Mouse (Mus musculus) retina, embryonic 14.5 days (tissue): ENCODE measurements around the gene Samd4b.
A peak's percentile ranks its signal among the peaks of the same experiment; 100 is the strongest.
"Not testable (repeated sequence)": the region's sequence is repeated elsewhere in the genome, so short reads cannot be mapped to it uniquely, and the experiment has no call there.

Experiments
- DNase-seq: peaks from one replicate; pipeline ENCODE4 v3.0.0-alpha.2; 2015; ENCODE audit warnings: low spot score

Samd4b gene

DNA sequence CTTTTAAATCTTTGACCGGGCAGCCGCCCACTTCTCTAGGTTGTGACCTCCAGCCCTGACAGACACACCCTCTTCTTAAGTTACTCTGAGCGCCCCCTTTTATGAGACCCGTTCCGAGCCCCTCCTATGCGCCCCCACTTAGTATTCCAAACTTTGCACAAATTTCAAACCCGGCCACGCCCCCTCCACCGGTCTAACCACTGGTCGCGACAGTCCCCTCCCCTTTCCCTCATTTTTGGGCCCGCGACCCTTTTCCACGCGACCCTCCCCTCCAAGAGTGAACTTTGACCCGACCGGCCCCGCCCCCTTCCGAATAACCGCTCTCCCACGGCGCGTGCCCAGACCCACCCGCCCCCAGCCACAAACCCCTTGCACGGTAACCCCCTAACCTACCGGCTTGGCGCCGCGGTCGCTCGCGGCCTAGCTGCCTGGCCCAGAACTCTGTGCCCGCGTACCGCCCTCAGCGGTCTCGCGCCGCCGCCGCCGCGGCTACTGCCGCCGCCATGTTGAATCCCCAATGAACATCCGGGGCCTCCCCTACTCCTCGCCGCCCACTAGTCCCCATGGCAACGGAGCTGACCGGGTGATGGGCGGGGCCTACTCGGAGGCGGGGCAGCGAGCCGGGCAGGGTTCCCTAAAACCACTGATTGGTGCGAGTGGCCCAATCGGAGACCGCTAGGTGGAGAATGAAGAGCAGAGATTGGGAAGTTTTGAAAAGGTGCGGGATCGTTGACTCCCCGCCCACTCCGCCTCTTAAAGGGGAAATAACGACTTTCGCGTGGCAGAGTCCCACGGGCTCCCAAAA, at the start of gene Samd4b, which contains the start of gene Pak4:
Gene Samd4b (minus strand): TSS at position 503 of the 805 bp plus-strand sequence.
Gene Pak4 (minus strand): TSS at position 544 of the 805 bp plus-strand sequence.
- DNase-seq = peak; percentile 99

DNA sequence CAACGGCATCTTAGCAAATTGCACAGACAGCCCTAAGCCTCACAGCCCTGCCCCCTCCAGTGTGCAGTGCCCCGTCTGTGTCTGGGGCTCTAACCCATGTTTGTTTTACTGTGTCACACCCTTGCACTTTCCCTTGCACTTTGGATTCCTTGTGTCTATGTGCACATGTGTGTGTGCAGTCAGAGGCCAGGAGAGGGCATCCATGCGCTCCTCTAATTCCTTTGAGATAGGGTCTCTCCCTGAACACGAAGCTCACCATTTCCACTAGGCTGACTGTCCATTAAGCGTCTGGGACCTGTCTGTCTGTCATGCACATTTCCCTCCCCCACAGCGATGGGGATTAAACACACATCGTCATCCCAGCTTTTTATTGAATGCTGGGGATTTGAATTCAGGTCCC, 49.1 kb upstream of the Samd4b start:
- peak; percentile 41 for DNase-seq

DNA sequence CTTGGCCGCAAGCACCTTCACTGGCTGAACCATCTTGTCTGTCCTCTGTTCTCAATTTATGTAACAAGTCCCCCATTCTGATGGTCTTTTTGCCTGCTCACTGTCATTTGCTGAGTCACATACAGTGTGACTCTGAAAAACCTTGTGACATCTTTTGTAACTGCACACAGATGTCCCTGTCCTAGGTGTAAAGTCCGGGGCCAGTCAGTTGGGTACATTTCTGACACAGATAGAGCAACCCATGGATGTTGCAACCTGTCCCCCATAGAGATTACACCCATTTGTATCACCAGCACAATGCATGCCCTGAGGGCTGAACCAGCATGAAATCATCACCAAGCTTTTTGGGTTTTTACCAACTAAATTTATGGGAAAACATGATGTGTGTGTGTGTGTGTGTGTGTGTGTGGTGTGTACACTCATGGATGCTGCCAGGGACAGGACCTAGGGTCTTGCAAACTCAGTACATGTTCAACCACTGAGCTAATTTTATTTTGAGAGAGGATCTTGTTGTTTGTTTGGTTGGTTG, 48.1 kb upstream of the Samd4b start:
- DNase-seq = no peak

DNA sequence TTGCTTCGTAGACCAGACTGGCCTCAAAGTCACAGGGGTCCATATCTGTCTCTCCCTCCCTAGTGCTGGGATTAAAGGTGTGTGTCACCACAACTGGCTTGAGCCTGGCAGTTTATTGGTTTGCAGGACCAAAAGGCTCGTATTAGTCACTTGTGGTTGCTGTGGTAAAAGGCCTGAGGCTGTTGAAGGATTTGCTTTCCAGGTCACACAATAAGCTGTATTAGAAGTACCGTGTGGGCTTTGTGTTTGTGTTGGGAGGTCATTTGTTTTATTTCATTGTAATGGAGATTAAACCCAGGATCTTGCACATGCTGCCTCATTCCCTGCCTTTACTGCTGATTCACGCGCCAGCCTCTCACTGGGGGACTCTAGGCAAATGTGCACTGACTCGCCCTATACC, 47.4 kb upstream of the Samd4b start:
- no peak for DNase-seq

DNA sequence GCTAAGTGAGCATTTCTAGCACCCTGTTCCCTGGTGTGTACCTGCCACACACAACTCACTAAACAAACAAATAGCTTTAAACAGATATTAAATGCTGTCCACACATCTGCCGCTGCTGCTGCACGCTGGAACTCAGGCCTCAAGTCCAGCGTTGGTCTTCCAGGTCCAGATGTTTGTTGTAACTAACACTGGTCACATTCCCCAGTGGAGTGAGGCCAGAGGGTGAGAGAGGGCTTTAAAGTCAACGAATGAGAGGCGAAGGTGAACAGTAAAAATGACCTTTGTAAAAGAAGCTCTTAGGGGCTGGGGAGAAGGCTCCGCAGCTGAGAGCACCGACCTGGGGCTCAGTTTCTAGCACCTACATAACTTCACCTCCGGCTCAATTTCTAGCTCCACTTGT, 43.6 kb upstream of the Samd4b start:
- no peak for DNase-seq

DNA sequence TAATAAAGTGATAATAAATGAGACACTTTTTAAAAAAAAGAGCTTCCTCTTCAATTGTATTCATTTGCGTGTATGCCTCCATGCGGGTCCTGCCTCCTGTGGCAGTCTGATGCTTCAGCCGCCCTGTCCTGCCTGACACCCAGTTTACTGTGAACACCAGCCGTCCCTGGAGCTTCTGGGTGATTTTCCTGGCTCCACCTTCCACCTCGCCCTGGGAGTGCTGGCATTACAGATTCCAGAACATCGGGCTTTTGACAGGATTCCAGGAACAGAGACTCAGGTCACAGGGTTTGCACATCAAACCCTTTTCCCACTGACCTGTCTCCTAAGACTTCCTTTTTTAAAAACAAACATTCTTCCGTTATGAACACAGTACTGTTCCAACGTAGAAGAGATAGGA, 39.6 kb upstream of the Samd4b start:
- no peak for DNase-seq

- no peak for DNase-seq
Observed at GRCm38 (mm10) chr7:28634128-28634527, 36.2 kb upstream of the Samd4b start.

DNA sequence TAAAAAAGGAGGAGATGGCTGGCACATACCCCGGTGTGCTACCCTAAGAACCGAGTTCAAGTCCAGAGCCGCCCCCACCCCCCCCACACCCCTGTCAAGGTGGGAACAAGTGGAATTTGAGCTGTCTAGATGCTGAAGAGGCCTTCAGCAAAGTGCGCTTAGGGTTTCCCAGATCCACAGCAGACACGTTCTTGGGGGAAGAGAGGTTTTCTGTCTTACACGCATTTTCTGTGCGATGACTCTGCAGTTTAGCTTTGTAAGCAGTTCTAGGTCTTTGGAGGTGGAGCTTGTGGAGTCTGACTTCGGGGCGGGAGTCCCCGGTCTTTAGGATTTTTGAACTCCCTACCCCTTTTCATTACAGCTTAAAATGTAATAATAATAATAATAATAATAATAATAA, 33.1 kb upstream of the Samd4b start, which contains the start of gene Acp7:
Gene Acp7 (minus strand): TSS at position 260 of the 400 bp plus-strand sequence.
- no peak for DNase-seq

DNA sequence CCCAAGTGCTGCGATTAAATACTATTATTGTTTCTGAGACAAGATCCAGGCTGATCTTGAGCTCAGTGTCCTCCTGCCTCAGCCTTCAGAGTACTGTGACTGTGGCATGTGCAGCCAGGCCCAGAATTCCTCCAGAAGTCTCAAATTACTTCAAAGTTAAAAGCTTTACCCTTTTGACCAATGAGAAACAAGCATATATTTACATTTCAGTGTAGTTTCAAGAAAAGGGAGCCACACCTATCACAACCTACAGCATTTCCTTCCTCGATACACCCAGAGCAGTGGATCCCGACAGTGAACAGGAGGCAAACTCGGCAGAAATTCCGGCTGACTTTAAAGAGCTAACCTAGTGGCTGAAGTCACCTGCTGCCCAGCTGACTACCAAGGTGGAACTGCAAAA, 26.8 kb upstream of the Samd4b start:
- no peak for DNase-seq

- no peak for DNase-seq
Observed at GRCm38 (mm10) chr7:28619098-28619715, 21.3 kb upstream of the Samd4b start.

DNA sequence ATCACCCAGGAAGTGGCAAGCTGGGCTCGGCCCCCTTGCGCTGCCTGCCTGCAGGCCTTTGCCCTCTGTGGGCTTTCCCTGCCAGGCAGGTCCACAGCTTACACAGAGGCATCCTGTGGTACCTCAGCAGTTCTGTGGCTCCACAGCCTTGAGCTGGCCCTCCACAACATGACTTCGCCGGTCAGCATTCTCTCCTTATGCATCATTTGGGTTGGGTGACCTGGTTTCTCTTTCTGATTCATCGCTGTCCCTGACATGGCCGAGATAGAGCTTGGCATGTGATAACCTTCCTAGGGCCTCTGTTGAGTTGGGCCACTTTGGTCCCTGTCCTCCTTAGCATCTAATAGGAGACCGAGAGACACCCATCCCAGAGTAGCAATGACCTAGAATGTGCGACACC, 8.0 kb upstream of the Samd4b start:
- no peak for DNase-seq

DNA sequence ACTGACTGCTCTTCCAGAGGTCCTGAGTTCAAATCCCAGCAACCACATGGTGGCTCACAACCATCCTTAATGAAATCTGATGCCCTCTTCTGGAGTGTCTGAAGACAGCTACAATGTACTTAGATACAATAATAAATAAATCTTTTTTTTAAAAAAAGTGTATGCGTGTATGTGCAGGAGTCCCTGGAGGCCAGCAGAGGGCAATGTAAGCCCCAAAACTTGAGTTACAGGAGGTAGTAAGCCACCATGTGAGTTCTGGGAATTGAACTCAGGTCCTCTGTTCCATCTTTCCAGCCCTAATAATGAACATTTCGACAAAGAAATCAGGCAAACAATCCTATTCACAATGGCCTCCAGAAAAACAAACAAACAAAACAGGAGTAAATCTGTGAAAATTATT, 5.8 kb upstream of the Samd4b start:
- DNase-seq = not testable (repeated sequence)

DNA sequence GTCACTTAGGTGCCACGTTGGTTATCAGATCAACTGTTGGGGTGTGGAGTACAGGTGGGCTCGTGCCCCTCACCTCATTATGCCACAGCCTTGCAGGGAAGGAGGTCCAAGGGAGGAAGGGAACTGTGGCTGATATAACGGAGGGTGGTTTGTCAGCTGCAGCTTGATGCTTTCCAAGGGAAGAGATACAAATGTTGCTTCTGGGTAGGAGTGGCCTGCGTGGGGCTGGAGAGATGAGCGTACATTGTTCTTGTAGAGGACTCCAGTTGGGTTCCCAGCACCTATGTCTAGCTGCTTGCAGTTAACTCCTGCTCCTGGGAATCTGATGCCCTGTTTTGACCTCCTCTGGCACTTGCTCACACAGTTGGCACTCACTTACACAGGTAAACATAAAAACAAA, 5.2 kb upstream of the Samd4b start:
- no peak for DNase-seq

GRCm38 (mm10) chr7:28601668-28602067, 3.7 kb upstream of the Samd4b start:
- DNase-seq = peak; percentile 83

- peak; percentile 76 for DNase-seq
Observed at GRCm38 (mm10) chr7:28601029-28601428, 3.1 kb upstream of the Samd4b start.

DNA sequence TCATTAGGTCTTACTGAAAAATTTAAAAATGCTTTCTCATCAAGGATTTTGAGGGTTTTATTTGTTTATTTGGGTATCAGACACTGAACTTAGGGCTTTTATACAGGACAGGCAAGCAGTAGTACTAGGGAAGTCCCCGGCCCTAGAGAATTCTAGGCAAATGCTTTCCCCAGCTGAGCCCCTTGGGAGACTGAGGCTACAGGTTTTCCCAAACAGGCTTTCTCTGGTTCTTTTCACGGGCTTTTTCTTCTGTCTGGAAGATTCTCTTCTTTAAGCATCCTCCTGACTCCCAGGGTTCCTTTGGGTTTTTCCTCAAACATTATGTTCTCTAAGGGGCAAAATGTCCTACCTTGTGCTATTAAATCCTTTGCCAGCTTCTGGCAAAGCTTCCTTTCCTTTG, 1.0 kb upstream of the Samd4b start:
- no peak for DNase-seq

- DNase-seq = peak; percentile 12
Observed at GRCm38 (mm10) chr7:28597277-28597570, 720 bp downstream of the Samd4b start.

DNA sequence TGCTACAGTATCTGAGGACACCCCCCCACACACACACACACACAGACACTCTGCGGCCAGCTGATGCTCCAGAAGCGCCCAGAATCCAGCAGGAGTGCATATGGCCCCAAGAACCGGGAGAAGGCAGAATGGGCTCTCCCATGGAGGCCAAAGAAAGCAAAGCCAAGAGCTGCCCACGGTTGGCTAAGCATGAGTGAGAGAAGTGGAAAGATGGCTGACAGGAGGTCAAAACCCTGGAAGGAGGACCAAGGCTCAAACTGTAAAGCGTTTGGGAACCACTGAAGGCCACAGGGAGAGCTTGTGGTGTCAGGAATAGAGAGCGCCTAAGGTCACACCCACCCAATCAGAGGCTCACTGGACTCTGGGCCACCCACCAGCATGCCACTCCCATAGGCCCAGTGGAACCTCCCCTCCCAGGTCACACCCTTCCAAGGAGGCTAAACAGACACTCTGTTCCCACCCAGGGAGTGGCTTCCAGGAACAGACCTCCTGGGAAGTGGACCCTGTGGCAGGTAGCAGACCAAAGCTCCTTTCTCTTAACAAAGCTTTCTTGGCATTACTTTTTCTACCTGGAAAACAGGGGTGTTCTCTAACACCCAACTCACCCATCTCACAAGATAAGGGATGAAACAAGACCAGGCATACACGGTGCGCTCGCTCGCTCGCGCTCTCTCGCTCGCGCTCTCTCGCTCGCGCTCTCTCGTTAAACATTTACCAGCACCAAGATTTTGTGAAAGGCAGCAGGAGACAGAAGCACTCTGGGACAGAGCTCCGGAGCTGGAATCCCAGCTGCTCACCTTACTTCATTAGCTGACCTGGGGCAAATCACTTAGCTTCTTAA, 1.3 kb downstream of the Samd4b start:
- peak; percentile 48 for DNase-seq

GRCm38 (mm10) chr7:28595751-28596435, 2.1 kb downstream of the Samd4b start:
- DNase-seq = no peak

GRCm38 (mm10) chr7:28593206-28594111, 4.5 kb downstream of the Samd4b start:
- peak; percentile 51 for DNase-seq

DNA sequence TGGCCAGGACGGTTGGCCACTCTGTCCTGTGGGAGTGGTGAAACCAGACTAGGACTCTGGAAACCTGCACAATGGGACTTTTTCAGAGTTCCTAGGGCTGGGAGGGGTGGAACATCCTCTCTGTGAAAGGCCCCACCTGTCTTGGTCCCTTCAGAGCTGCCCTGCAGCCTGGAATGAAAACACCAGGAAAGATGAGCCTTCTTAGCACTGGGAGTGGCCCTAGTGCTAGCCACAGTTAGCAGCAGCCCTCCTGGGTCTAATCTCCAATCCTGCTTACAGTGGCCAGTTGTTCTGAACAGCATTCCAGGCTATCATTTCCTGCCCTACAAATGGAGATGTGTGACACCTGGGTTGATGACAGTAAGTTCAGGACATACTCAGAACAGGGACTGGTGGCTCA, 6.1 kb downstream of the Samd4b start:
- no peak for DNase-seq
